Mouse (Mus musculus) embryo, embryonic 11.5 days (tissue): ENCODE results near the gene Stat5b.

Source experiments
- DNase-seq: peaks from one replicate; pipeline ENCODE4 v3.0.0-alpha.2; 2012; ENCODE audit warnings: low read depth, low spot score

Gene Stat5b

DNA sequence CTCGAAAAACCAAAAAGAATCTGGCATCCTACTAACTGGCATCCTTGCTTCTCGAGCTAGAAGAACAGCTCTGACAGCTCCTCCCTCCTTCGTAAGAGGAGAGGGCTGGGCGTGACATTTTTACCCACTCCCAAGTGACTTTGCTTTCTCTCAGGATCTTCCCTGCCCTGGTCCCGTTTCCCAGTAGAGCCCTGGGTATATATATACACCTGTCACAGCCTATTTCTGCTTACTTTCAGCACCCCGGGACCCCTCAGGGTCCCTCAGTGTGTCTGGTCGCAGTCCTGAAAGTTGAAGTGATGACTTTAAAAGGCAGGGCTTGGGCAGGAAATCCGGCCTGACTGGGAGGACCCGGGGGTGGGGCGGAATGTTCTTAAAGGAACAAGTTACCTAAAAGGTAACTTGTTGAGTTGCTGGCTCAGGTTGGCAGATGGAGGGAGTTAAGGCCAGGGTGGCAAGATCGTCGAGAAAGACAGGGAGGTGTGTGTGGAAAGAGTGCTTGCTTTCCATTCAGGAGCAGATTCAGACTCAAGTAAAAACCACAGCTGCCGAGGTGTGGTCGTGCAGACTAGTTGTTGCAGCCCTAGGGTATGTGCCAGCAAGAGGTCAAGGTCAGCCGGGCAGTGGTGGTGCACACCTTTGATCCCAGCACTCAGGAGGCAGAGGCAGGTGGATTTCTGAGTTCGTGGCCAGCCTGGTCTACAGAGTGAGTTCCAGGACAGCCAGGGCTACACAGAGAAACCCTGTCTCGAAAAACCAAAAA lies 79.7 kb downstream of the Stat5b start, which contains the start of gene Ghdc:
Ghdc (minus strand) TSS at position 312 of the 763 bp plus-strand sequence.
- DNase-seq = peak; percentile 39

DNA sequence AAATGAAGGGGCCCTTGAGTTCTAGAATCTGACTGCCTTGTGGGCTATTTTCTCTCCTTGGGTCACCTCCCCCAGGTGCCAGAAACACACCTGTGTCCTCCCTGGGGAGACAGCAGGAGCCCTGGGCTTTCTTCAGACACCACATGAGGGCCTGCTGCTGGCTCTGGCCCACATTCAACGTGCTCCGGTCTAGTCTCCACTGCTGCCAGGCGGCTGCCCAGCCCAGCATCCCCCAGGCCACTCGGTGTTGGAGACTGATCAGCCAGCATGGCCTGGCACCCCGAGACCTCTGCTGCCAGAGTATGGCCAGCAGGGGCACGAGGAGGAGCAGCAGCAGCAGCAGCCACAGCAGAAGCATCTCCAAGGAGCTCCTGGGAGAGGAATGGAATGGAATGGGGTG lies 80.5 kb downstream of the Stat5b start:
- DNase-seq = no peak

DNA sequence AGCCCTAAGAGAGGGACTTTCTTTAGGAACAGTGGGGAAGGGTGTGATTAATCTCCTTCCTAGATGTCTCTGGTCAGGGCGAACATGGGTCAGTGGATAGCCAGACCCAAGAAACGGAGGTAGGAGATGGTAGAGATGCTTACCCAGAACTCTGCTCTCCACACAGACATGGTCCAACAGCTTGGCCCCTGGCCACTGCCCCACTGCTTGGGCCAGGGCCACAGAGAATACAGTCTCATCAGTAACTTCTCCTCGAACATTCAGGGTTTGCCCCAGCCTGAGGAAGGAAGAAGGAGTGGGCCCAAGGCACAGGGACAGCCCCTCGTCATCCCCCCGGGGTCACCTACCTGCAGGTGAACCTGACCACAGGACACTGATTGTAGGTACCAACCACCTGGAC lies 82.7 kb downstream of the Stat5b start:
- no peak for DNase-seq

DNA sequence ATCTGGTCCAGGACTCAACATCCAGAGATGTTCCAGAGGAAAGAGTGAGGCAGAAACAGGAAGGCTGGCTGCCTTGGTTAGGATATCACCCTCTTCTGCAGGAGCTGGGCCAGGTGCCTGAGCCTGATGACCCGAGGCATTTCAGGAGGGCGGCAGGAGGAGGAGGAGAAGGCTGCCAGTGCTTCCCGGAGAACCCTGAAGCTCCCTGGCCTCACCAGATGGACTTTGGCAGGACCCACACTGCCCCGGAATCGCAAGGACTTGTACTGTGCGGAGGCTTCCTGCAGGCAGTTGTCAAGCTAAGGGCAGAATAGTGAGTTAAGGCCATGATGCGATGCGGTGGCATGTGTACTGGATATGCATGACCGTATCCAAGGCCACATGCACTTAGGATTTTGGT lies 83.8 kb downstream of the Stat5b start:
- no peak for DNase-seq

DNA sequence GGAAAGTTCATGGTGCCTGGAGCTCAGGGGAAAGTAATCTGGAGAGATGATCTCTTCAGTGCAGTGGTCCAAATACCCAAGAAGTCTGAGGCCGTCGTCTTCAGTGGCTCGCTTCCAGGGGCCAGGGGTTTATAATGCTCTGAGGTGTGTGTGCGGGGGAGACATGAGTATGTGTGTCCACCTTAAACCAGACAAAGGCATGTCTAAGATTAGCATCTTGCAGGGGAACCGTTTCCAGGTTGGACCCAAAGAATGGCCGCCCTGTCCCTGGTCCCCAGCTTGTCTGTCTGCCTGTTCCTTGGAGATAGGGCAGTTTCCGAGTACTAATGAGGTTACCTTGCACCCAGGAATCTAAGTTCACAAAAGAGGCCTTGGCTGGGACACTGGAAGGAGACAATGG lies 87.7 kb downstream of the Stat5b start, which contains the start of gene Hcrt:
Hcrt (minus strand) TSS at position 101 of the 400 bp plus-strand sequence.
- DNase-seq = no peak

DNA sequence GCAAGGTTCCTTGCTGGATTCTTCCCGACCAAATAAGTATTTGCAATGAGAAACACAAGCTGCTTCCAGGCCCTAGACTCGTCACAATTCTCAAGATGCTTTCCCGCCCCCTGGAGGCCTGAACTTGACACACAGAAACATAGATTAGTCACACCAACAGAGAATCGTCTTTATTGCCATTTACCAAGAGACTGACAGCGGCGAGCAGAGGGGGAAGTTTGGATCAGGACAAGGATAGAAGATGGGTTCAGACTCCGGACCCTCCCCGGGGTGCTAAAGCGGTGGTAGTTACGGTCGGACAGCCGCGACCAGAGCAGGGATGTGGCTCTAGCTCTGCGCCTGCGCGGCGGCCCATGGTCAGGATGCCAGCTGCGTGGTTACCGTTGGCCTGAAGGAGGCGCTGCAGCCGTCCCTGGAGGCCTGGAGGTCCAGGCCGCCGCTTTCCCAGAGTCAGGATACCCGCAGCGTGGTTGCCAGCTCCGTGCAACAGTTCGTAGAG lies 88.9 kb downstream of the Stat5b start:
- DNase-seq = peak; percentile 66

DNA sequence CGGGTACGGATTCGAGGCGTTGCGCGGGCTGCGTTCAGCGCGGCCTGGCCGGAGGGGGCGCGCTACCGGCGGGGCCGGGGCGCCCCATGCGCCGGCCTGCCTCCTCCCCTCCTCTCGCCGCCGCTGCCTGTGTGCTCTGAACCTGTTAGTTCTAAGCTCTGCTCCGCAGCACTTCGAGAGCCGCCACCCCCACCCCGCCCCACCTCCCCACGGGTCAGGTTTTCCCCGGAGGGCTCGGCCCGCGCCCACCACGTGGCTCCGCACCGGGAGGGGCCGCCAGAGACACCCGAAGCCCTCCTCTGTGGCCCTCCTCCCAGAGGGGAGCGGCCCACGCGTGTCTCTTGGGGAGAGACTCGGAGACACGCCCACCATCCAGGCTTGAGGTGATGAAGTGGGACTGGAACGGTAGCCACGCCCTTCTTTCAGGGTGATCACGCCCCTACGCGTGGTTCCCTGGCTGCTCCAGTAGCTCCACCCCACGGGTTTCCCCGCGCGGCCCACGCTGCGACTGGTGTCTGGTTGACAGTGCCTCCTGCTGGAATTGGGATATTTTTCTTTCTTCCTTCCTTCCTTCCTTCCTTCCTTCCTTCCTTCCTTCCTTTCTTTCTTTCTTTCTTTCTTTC lies 90.8 kb downstream of the Stat5b start, which contains the start of gene Kcnh4:
Kcnh4 (minus strand) TSS at position 332 of the 623 bp plus-strand sequence.
- no peak for DNase-seq

DNA sequence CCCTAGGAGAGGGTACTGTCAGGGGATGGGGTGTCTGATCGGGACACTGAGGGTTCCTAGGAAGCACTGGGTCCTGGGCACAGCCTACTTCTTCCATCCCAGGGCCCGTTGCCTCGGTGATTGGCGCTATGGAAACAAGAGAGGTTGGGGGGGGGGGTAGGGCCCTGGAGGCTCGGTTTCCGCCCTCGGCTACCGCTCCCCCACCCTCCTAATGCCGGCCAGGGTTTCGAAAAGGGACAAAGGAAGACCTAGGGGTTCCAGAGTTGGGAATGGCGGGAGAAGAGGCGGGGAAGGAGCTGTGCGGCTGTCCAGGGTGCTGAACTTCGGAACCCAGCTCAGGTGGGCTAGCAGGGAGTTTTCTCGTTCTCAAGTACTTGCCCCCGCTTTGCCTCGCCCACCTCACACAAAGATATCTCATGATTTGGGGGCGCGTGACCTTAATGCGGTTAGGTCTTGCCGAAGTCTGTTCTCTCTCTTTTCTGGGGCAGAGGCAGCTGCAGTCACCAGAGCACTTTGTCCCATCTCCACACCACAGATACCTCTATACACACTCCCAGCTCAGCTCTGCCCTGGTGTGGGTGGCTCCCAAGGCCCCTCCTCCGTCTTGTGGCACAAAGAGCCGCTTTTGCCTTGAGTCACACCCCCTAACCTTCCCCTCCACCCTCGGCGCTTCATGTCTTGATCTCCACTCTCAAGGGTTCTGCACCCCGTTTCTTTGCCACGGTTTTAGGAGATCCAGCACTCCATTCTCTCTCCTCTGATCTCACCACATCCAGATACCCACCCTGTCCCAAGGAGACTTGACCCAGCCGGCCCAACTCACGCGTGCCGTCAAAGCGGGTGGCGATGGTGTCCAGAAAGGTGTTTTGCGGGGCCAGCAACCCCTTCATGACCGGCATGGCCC lies 91.6 kb downstream of the Stat5b start:
- peak; percentile 57 for DNase-seq

DNA sequence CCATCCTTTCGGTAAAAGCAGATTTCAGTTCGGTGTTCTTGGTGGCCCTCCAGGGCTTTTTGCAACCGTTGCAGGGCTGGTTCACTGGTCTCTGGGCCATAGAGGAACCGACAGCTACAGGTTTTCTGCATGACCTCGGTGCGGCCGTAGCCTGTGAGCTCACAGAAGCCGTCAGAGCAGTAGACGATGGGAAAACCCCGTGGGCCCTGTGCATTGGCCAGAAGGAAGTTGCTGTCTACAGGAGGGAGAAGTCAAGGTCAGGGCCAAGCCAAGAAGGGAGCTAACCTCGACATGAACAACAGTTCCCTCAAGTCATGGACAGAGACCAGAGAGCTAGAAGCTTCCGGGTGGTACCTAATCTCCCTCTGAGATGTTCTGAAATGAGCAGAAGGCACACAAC lies 93.0 kb downstream of the Stat5b start:
- no peak for DNase-seq

DNA sequence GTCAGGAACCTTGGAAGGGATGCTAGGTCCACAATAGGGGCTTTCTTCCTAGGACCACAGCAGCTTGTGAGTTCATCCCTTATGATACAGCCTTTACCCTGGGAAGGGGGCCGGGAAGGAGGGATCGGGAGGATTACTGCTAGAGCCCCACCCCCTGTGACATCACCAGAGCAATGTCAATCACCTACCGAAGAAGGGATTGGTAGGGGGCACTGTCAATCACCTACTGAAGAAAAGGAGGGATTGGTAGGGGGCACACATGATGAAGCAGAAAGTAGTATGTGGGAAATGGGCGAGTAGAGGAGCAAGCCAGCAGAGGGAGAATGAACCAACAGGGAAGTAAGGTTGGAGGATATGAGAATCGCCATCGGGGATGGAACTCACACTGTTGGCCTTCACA lies 94.0 kb downstream of the Stat5b start:
- DNase-seq = no peak

DNA sequence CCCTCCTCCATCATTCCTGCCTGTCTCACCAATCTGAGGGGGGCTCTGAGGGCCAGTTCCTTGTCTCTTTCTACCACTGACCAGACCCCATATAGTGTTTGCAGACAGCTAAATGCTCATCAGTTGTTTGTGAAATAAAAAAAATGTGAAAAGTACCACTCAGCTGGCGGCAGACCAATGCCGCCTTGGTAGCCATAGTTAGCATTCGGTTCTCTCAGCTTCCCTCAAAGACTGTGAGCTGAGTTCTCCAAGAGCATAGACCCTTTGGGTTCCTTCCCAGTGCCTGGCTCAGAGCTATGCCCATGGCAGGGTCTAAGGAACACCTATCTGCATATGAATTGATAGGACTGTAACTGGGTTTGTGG lies 95.8 kb downstream of the Stat5b start:
- DNase-seq = no peak

DNA sequence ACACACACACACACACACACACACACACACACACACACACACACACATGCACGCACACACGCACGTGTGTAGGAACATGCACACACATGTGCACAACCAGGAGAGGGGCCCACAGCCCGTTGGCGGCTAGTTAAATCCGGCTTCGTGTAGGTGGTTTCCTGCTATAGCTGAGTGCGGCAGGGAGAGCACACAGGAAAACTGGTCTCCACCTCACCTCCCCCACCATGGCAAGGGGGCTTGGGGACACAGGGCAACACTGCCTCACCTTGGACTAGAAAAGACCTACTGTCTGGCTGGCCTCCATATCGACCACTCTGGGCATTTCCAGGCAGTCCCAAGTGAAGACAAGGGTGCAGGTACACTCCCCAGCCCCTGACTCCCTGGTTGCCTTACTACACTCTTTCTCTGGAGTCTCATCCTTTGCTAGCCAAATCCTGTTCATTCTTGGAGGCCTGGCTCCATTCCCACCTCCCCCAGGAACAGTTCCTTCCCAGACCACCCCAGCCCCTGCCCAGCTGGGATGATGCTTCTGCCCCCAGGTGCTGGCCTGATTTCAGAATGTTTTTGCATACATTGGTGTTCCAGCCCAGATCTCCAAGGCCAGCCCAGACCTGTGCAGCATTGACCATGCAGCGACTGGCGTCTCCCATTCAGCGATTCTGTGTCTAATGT lies 96.4 kb downstream of the Stat5b start:
- no peak for DNase-seq

DNA sequence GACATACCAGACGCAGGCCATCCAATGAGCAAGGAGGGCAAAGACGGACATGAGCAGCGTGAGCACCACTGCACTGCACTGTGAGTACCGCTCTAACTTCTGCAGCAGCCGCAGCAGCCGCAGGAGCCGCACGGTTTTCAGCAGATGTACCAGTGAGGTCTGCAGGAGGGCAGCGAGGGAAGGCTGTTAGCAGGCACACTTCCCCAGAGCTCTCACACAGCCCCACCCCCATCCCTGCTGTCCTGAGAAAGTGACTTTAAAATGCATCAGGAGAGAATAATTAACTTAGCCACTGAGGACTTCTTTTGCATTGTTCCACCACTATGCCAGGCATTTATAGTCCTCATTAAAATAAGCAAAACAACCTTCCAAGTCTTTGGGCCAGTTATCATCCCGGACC lies 98.2 kb downstream of the Stat5b start:
- DNase-seq = no peak

DNA sequence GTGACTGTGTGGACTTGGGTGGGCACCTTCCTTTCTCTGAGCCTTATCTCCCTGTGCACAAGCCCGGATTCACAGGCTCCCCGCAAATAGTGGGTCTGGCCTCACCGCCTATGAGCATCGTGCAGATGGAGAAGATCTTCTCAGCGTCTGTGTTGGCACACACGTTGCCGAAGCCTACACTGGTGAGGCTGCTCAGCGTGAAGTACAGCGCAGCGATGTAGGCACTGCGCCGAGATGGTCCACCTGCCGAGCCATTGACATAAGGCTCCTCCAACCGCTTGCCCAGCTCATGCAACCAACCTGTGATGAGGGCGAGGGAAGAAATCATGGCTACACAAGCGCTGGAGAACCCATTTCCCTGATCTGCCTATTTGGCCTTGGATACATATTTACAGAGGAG lies 100.4 kb downstream of the Stat5b start:
- no peak for DNase-seq

DNA sequence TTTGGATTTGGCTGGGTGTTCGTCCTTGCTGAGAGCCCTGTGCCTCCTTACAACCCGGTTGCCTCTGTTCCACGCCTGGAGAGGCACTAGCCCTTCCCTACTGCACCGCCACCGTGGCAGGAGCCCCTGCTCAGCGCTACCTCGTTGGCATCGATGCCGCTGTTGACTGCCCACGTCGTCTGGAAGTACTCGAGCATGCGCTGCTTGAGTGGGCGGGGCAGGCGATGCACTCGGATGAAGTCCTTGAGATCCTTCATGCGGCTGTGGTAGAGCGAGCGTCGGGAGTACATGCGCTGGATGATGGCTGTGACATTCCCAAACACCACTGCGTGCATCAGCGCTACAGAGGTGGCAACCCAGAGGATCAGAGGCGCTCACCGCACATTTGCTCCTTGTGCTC lies 101.1 kb downstream of the Stat5b start:
- no peak for DNase-seq

DNA sequence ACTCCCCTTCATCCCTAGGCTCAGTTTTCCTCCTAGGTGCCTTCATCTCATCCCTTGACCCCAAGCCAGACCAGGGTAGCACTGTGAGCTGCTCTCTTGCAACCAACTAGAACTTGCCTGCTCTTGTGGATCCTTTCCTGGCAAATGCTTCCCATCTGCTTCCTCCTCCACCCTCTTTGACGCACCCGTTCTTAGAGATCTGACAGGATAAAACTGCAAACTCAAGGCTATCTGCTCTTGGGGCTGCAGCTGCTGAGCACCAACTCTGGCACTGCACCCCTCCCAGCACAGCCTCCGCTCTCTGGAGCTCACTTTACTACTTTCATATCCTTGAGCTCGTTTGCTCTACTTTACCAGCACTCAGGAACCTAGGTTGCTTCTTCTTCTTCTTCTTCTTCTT lies 101.9 kb downstream of the Stat5b start:
- no peak for DNase-seq

DNA sequence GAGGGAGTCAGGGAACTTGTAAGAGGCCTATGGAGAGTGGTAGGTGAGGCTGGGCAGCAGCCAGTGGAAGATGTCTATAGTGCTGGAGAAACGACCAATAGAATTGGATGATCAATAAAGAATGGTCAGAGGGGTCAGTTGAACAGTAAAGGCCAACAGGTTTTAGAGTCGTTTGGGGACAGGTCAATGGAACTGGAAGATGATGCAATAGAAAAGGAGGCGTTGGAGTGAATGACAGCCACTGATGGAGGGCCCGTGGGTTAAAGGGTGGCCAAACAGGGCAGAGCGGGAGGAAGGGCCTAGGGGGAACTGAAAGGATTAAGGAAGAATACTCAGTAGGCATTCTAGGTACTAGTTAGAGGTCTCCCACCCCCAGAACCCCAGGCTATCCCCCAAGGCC lies 103.4 kb downstream of the Stat5b start:
- no peak for DNase-seq

DNA sequence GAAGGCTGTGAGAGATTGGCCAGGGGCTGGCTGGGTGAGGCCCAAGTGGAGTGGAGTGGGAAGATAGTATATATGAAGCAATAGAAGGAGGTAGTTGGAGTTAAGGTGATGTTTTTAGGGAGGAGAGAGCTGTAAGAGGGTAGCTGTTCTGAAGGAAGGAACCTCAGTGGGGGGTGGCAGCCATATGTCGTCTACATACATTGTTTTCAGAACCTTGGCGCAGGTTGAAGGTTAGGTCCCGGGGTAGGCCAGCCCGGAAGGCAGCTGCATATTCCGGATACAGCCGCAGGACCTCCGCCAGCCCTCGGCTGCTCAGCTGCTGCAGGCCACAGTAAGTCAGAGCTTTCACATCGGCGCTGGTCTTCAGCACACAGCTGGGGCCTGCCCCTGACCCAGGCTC lies 104.0 kb downstream of the Stat5b start:
- DNase-seq = no peak

DNA sequence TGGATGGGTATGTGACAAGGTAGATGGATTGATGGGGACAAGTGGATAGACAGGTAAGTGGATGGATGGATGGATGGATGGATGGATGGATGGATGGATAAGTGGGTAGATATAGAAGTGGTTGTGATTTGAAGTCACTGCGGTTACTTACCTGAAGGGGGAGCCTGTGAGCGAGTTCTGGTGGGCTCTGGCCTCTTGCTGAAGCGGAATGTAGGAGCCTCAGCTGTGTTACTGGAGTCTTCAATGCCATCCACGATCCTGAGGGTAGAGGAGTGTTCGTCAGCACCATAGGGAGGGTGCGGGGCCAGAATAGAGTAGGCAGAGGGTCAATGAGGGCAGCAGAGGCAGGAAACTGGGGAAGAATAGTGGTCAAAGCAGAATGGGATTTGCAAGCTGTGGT lies 105.4 kb downstream of the Stat5b start:
- peak; percentile 41 for DNase-seq

DNA sequence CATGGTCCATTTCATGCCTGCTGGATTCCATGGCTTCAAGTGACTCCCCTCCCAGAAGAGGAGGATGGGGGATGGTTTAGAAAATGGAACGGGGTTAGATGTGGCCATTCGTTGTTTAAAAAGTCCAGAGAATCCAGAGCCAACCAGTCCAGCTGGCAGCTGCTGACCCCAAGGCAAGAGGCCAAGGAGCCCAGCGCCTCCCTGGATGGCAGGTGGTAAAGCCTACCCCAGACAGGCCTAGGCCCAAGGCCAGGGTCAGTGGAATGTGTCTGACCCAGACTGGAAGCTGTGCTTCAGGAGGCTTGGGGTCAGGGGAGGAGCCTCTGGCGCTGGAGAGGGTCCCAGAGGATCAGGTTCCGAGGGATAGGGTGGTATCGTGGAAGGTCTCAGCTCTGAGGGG lies 109.2 kb downstream of the Stat5b start:
- DNase-seq = no peak

DNA sequence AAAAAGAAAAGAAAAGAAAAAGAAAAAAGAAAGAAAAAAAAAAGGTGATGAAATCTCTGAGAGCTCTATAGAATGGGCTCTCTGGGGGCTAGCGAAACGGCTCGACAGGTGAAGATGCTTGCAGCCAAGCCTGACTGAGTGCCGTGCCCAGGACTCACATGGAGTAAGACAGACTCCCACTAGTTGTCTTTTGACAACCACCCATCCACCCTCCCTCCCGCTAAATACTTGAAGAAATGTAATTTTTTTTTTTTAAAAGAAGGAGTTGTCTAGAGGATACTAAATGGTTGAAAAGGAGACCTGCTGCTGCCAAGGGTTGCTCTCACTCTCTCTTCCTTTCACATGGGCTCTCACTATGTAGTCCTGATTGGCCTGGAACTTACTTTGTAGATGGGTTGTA lies 111.8 kb downstream of the Stat5b start:
- DNase-seq = no peak
